Mouse (Mus musculus) kidney, embryonic 16.5 days (tissue): ENCODE data around the gene Acer3. TPM values are rescaled to one million over a fixed set of nuclear protein-coding genes. Genes with fewer than 3 reads are reported as not detected.

Experiments used
- ATAC-seq: fragments of 200-750 bp; cut with Nextera tagmentation; 2 replicates; pipeline ENCODE4 v1.8.0; 2017; ENCODE audit warnings: moderate TSS enrichment; ENCODE audit not compliant: low FRiP score, low TSS enrichment
- H3K27ac ChIP-seq: fragments of 300-500 bp; sonication (generic); 2 replicates; pipeline ENCODE4 v1.5.1; 2014; ENCODE audit warnings: low read length
- H3K27me3 ChIP-seq: fragments of 300-500 bp; sonication (generic); 2 replicates; pipeline ENCODE4 v1.6.1; 2014; ENCODE audit warnings: low read length, control low read depth, mixed read lengths; ENCODE audit not compliant: insufficient read depth
- H3K36me3 ChIP-seq: fragments of 300-500 bp; sonication (generic); 2 replicates; pipeline ENCODE4 v1.6.1; 2014; ENCODE audit warnings: low read length, control low read depth, mixed read lengths; ENCODE audit not compliant: insufficient read depth
- H3K4me1 ChIP-seq: fragments of 300-500 bp; sonication (generic); 2 replicates; pipeline ENCODE4 v1.6.1; 2014; ENCODE audit warnings: low read length, control low read depth, mixed read lengths; ENCODE audit not compliant: insufficient read depth
- H3K4me2 ChIP-seq: fragments of 300-500 bp; sonication (generic); replicated peaks from 2 replicates; pipeline ENCODE4 v1.6.1; 2014; ENCODE audit warnings: low read depth, low read length
- H3K4me3 ChIP-seq: fragments of 300-500 bp; sonication (generic); 2 replicates; pipeline ENCODE4 v1.5.1; 2014; ENCODE audit warnings: mild to moderate bottlenecking, low read length
- H3K9ac ChIP-seq: fragments of 300-500 bp; sonication (generic); replicated peaks from 2 replicates; pipeline ENCODE4 v1.6.1; 2014; ENCODE audit warnings: low read length
- H3K9me3 ChIP-seq: fragments of 300-500 bp; sonication (generic); 2 replicates; pipeline ENCODE4 v1.6.1; 2016; ENCODE audit warnings: low read length, control low read depth
- WGBS: fragments of 180-500 bp; shearing (Covaris S2); extraction: QIAGEN DNeasy Blood & Tissue Kit; methylation state at CpG from one replicate; pipeline ENCODE4 v1.1.7; 2014; 5-methylcytosine and 5-hydroxymethylcytosine counted together
- polyA plus RNA-seq: library from polyadenylated mRNA; unstranded; fragments of >200 nt; fragmentation: Nextera tagmentation; extraction: Ambion mirVana; gene quantifications from 2 replicates; pipeline ENCODE4 v1.2.1, GENCODE M21; 2015

The Acer3 gene
- polyA plus RNA-seq, 1 experiment from 2014 or later = 27.4 TPM

DNA sequence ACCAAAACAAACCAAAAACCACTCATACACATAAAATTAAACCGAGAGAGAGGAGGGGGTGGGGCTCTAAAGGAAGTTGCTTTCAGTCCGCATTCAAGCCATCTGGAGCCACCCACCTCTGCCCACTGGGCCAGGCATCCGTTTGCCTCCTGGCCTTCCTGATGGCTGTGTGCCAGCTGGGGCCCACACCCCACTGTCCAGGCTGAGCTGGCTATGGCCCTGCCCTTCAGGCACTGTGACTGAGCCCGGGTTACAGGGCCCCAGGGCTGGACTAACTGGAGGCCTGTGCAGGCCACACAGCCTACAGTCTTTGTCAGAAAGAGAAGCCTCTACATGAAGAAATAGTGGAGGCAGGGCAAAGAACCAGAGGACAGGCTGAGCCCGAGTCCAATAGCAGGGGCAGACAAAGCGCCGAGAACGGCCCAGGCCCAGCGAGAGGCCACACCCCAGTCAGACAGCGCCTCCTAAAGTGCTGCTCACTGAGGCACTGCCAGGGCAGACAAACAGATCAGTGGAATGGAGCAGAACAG is 155.9 kb downstream of the Acer3 start:
- Histone ChIP-seq H3K9ac (peak overlapping the region; percentile 59), H3K4me2 (peak overlapping the region; percentile 23; the same call in 1 of the 2 replicates), H3K27ac (peak overlapping the region; percentile 89), H3K36me3 (no peaks in the 10 kb centered on the region), H3K4me3 (no peak overlapping the region), H3K27me3 (no peaks in the 10 kb centered on the region), H3K9me3 (no peaks in the 10 kb centered on the region), H3K4me1 (peaks cover 46% of the 10 kb centered on the region)
- 35% methylated on average over 10 of the region's 10 CpGs for WGBS
- ATAC-seq = peak; percentile 79

DNA sequence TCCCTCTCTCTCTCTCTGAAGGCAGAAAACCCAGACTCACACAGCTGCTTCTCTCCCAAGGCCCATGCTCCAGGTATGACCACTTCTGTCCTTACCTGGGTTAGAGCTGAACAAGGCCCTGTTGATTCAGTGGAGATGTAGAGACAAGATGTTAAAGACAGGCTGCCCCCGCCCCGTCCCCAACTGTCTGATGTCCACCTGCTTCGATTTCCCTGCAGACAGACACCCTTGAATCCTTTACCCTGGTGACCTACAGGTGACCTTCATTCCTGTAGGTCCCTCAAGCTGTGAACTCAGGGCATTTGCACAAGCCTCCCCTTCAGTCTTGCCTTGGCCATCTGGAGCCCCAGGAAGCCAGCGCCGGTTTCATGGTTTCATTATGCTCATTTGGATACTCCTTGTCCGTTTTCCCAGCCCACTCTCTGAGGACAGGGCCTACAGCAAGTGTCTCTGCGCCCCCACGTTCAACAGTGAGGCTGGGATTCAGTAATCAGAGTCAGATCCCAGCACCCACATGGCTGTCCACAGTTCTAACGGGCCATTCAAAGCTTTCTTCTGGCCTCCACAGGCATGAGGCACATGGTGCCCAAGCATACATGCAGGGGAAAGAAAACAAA is 156.5 kb downstream of the Acer3 start:
- ATAC-seq = peak; percentile 3; the same call in 1 of the 2 replicates
- Histone ChIP-seq H3K9me3 (no peaks in the 10 kb centered on the region), H3K4me3 (no peak overlapping the region), H3K27ac (peak overlapping the region; percentile 89), H3K9ac (0 out of 2 replicates have a peak overlapping the region, but pooled peaks have one; percentile 44), H3K4me2 (peak overlapping the region; percentile 23), H3K4me1 (peaks cover 52% of the 10 kb centered on the region), H3K36me3 (no peaks in the 10 kb centered on the region), H3K27me3 (no peaks in the 10 kb centered on the region)
- WGBS = 78% methylated on average over 9 of the region's 9 CpGs

DNA sequence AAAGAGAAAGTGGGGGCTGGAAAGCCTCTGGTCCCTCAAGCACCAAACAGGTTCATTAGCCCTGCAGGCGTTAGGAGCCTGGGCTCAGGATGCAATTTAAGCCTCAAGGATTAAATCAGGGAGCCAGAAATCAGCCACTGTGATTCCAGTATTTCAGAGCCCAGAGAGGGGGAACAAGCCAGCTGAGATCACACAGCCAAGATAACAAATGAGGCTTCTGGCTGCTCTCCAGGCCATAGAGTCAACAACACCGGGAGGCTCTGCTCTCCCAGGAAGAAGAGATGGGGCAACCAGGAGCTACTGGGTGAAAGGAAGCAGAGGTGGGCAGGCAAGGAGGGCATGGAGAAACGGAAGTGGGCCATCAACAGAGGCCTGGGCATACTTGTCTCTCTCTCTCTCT is 157.3 kb downstream of the Acer3 start:
- no peak overlapping the region for H3K9ac ChIP-seq
- H3K36me3 ChIP-seq = no peaks in the 10 kb centered on the region
- peaks cover 56% of the 10 kb centered on the region for H3K4me1 ChIP-seq
- ATAC-seq = no peak
- H3K4me3 ChIP-seq = no peak overlapping the region
- H3K9me3 ChIP-seq = no peaks in the 10 kb centered on the region
- H3K27me3 ChIP-seq = no peaks in the 10 kb centered on the region
- peak overlapping the region; percentile 40; the same call in 1 of the 2 replicates for H3K27ac ChIP-seq
- WGBS = 42% methylated on average over 3 of the region's 3 CpGs
- H3K4me2 ChIP-seq = no peak overlapping the region

DNA sequence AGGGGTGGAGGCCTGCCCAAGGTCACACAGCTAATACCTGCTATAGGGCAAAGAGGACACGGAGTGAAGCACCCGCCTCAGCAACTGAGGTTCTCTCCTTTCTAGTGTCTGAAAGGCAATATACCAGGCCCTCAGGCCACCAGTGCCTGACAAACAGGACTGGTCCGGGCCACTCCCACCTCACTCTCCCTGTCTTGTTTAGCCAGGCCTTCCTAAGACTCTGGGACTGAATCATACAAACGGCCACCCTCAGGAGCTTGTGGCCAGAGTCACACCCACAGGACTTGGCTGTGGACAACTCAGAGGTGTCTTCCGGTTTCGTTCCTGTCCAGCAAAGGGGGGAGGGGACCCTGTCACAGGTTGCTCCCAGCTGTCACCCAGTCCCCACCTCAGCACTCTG is 158.8 kb downstream of the Acer3 start:
- H3K9ac ChIP-seq = no peak overlapping the region; the same call in 1 of the 2 replicates
- no peaks in the 10 kb centered on the region for H3K9me3 ChIP-seq
- H3K27ac ChIP-seq = no peak overlapping the region; the same call in 1 of the 2 replicates
- no peak overlapping the region for H3K4me3 ChIP-seq
- H3K4me2 ChIP-seq = no peak overlapping the region
- ATAC-seq = no peak
- no peaks in the 10 kb centered on the region for H3K36me3 ChIP-seq
- 58% methylated on average over 6 of the region's 6 CpGs for WGBS
- peaks cover 62% of the 10 kb centered on the region for H3K4me1 ChIP-seq
- no peaks in the 10 kb centered on the region for H3K27me3 ChIP-seq

DNA sequence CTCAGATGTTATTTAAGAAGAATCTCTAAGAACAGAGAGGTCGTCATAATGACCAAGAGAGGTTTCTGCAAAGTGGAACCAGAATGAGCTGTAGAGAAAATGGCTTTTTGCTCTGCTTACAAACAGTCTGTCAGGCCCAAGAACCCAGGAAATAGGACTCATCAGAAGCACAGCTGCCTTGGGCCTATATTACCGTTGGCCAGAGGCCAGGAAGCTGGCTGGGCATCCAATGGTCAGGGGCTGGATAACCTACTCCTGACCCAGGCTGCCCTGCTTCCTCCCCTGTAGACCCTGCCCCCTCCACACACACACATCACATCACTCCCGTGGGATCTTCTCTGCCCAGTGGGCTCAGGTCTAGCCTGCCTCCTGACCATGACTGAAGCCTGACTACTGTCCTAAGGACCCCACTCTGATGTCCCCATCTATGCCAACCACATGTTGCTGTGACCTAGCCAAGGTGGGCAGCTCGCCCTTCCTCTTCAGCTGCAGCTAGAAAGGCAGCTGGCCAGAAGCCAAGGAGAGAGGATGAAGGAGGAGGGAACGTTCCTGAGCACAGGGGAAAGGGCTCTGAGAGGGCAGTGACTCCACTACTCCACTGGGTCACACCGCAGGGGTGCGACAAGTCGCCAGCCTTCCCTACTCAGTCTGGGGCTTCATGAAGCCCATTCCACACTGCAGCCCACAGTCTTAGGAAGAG is 160.8 kb downstream of the Acer3 start:
- Histone ChIP-seq H3K9ac (peak overlapping the region; percentile 24; the same call in 1 of the 2 replicates), H3K4me2 (no peak overlapping the region), H3K4me3 (no peak overlapping the region), H3K9me3 (no peaks in the 10 kb centered on the region), H3K27me3 (no peaks in the 10 kb centered on the region), H3K36me3 (no peaks in the 10 kb centered on the region), H3K27ac (peak overlapping the region; percentile 48), H3K4me1 (peaks cover 65% of the 10 kb centered on the region)
- WGBS = 34% methylated on average over 8 of the region's 8 CpGs
- ATAC-seq = no peak

DNA sequence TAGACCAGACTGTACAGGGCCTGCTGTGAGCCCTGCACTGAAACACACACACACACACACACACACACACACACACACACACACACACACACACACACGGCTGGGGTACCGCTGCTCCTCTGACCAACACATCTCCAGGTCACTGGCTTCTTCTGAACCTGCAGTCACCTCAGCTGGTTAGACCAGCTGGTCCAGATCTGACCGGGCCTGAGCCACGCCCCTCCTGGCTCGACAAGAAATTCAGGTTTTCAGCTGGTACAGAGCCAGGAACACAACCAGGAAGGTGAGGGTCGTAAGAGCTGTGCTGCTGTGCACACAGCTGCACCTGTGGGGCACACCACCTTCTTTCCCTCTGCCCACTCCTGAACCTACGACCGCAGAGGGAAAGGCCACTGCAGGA is 162.5 kb downstream of the Acer3 start:
- Histone ChIP-seq H3K9me3 (no peaks in the 10 kb centered on the region), H3K9ac (no peak overlapping the region), H3K27ac (peak overlapping the region; percentile 77), H3K4me2 (no peak overlapping the region), H3K27me3 (no peaks in the 10 kb centered on the region), H3K4me3 (no peak overlapping the region), H3K36me3 (no peaks in the 10 kb centered on the region), H3K4me1 (peaks cover 52% of the 10 kb centered on the region)
- ATAC-seq = peak; percentile 57
- WGBS = 41% methylated on average over 8 of the region's 8 CpGs

DNA sequence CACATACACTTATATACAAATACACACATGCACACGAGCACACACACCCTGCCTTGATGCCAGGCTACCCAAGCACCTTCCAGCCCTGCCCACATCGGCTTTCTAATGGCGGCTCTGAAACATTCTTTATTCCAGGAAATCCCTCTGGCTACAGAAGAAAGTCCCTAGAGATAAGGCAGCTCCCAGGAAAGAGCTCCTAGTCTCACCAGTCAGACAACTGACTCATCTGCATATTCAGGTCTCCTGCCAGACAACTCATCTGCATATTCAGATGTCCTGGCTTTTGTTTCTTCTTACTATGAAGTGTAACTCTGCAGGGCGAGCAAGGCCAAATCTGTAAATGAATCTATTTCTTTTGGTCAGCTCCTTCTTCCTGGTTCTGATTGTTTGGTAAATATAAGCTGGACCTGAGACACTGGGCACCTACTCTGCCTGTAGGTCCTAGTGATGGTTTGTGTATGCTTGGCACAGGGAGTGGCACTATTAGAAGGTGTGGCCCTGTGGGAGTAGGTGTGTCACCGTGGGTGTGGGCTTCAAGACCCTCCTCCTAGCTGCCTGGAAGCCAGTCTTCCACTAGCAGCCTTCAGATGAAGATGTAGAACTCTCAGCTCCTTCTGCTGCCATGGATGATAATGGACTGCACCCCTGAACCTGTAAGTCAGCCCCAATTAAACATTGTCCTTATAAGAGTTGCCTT is 163.2 kb downstream of the Acer3 start:
- Histone ChIP-seq H3K4me1 (peaks cover 51% of the 10 kb centered on the region), H3K9ac (no peak overlapping the region), H3K27me3 (no peaks in the 10 kb centered on the region), H3K4me2 (no peak overlapping the region), H3K27ac (peak overlapping the region; percentile 77), H3K4me3 (no peak overlapping the region), H3K36me3 (no peaks in the 10 kb centered on the region), H3K9me3 (no peaks in the 10 kb centered on the region)
- ATAC-seq = no peak
- WGBS = 64% methylated on average over 5 of the region's 5 CpGs

Other genes starting within 250 kb of the Acer3 start
- gene Myo7a, start 201.7 kb downstream of the Acer3 start, polyA plus RNA-seq = 15.2 and 18.5 TPM in 2 replicates
- 0.49 and 0.81 TPM in 2 replicates for gene Omp, start 175.7 kb downstream of the Acer3 start, polyA plus RNA-seq
- 17.4 and 19.5 TPM in 2 replicates for gene Capn5, start 142.9 kb downstream of the Acer3 start, polyA plus RNA-seq
- 0.06 and 0.09 TPM in 2 replicates for gene B3gnt6, start 121.7 kb downstream of the Acer3 start, polyA plus RNA-seq
- gene Tsku, start 40.1 kb upstream of the Acer3 start, polyA plus RNA-seq = 7.3 and 9.9 TPM in 2 replicates
- 0.09 TPM in 1 of 2 replicates, not detected in the other for gene Gucy2d, start 119.2 kb upstream of the Acer3 start, polyA plus RNA-seq
- gene Lrrc32, start 168.1 kb upstream of the Acer3 start, polyA plus RNA-seq = 15.3 and 17.9 TPM in 2 replicates